Mouse (Mus musculus) liver (tissue): ENCODE results near the gene Esyt2.
"Not testable (repeated sequence)": the region's sequence is repeated elsewhere in the genome, so short reads cannot be mapped to it uniquely, and the experiment has no call there.

Experiments
- DNase-seq: peaks from one replicate; pipeline ENCODE4 v3.0.0-alpha.2; 2020; ENCODE audit warnings: mixed read lengths

Gene Esyt2

DNA sequence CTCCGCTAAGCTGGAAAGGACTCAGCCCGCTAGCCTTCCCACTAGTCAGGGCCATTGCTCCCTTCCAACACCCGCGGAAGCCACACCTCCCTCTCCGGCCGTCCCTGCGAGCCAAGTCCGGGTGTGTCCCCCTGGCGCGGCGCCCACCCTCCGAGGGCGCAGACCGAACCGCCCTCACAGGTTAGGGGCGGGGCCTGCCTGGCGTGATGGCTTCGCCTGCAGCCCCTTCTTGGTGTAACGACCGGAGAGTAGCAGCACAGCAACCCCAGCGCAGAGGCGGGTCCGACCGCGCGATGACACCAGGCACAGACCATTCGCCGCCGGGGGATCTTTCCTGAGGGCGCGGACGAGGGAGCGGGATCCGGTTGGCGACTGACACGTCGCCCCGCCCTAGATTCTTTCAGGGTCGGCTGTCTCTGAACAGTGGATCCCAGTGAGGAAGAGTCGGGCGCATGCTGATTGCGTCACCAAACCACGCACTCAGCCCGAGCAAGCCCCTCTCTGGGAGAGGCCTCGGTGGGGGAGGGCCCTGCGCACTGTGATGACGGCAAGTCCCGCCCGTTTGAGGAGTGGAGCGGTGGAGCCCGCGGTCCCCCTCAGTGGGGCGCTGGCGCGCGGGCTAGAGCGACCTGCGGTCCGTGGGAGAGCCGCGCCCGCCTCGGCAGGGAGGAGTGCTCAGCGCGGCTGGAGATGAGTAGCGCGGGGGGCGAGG lies at the start of gene Esyt2:
Gene Esyt2 (plus strand): TSS at position 544 of the 712 bp plus-strand sequence.
- DNase-seq = peak; percentile 99

DNA sequence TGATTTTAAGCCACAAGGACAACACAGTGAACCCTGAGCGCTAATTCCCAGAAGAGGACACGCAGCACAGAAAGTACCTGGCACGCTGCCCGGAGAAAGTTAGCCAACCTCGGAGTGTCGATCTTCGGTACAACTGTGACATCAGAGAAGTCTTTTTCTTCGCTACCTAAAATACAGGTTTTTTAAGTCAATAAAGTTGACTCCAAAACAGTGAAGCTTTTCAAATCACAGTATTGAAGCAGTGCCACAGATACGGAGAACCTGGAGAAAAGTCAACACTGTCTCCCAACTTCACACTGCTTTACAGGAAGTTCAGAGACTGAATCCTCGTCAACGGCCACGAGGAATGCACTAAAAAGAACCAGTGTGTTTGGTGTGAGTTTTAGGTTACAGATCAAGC lies 49.4 kb upstream of the Esyt2 start:
- peak; percentile 11 for DNase-seq

DNA sequence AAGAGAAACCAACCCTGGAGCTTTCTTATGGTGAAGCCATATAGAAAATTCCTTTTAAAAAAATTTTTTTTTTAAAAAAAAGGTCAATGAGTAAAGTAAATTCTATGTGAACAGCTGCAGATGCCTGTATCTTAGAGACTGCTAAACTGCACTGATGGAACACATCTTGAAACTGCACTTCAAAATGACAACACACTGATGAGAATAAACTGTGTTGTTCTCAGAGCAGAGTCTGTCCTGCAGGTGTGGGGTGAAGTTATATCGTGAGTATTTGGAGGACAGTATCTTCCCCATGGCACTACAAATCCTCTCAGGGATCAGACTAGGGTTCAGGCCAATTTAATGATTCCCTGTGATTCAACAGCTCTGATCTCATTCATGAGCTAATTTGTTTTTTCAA lies 48.9 kb upstream of the Esyt2 start:
- no peak for DNase-seq

DNA sequence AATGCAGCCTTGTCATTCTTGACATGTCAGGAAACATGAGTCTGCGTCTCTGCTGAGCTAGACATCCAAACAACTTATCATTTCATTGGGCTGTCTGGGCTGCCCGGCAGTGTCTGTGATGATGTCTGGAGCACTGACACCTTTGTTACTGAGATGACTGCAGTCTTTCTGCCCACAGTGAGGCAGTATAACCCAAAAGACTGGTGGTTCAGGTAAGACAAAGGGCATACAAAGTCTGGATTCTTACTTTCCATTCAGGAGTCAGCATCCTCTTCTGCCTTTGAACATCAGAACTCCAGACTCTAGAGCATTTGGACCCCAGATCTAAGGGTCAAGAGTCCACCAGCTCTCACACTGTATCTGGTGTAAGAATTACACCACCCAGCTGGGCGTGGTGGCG lies 45.6 kb upstream of the Esyt2 start:
- DNase-seq = no peak

DNA sequence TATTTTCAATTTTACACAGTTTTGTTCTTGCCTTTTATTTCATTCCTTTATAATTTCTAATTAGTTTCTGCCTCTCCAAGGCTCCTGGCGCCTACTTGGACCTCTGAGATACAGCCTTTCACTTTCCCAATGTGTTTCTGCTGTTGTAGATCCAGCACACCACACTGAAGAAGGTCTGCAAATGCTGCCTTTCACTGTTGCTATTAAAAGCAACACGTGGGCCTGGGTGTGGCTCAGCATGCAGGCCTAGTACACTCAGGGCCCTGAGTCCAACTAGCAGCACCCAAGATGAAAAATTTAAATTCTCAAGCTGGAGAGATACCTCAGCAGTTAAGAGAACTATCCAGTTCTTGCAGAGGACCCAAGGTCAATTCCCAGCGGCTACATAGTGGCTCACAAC lies 44.3 kb upstream of the Esyt2 start:
- no peak for DNase-seq

DNA sequence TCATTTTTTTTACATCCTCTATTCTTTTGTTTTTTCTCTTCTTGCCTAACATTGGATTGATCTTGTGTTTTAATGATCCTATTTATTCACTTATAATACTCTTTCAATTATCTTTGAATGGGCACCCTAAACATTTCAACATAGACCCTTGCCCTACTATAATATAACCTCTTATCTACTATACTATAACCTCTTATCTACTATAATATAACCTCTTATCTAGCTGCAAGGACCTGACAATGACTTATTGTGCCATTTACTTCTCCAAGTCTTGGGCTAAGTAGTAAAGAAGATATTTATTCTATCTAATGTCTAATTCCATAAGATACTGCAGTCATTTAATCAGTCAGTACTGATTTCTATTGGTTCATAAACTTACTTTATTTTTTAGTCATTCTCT lies 42.6 kb upstream of the Esyt2 start:
- no peak for DNase-seq

DNA sequence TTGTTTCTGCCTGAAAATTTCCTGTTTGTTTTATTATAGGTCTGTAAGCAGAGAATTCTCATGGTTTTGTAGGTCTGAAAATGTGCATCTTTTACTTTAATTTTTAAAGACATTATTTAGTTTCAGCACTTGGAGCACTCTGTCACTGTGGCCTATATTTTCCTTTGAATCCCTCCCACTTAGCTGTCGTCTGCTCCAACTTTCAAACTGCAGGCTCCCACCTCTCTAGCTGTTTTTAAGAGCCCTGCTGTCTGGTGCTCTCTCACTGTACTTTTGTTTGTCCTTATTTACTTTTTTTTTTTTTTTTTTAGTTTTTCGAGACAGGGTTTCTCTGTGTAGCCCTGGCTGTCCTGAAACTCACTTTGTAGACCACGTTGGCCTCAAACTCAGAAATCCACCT lies 42.2 kb upstream of the Esyt2 start:
- DNase-seq = no peak

DNA sequence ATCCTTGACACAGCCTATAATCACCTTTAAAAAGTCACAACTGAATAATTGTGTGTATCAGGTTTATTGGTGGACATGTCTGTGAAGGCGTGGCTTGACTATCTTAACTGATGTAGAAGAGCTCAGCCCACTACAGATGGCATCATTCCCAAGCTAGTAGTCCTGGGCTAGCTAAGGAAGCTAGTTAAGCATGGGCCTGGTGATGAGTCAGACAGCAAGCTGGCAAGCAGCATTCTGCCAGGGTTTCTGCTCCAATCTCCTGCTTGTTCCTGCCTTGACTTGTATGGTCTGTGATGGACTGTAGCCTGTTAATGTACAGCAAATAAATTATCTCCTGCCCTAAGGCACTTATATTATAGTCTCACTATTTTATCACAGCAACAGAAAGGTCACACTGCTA lies 36.4 kb upstream of the Esyt2 start:
- DNase-seq = no peak

DNA sequence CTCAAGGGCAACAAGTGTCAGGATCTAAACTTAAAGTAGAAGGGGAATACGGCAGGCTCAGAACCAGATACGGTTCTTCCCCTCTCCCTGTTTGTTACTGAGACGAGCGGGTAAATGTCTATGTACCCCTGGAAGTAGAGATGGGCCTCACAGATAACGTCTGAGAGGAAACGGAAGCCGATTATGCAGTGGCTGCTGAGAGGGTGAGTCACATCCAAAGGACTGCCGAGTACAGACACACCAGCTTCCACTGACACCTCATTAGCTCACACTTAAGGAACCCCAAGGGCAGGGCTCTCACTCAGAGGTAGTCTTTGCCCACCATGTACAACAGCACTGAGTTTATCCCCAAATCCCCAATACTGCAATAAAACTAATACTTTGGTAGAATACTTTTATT lies 26.3 kb upstream of the Esyt2 start:
- DNase-seq = no peak

DNA sequence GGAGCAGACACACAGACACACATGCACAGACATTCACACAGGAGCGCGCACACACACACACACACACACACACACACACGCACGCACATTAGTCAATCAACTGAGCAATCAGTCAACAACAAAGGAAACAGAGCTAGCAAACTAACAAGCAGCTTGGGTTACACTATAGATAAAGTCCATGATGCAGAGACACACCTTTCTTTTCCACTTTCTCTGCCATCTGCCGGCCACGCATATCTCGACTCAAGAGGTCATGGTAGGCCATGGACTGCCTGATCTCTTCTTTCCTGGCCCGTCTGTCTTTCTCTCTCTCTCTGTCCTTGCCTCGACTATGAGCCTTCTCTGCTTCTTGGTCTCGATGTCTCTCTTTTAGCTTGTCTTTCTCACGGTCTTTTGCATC lies 25.4 kb upstream of the Esyt2 start:
- no peak for DNase-seq

DNA sequence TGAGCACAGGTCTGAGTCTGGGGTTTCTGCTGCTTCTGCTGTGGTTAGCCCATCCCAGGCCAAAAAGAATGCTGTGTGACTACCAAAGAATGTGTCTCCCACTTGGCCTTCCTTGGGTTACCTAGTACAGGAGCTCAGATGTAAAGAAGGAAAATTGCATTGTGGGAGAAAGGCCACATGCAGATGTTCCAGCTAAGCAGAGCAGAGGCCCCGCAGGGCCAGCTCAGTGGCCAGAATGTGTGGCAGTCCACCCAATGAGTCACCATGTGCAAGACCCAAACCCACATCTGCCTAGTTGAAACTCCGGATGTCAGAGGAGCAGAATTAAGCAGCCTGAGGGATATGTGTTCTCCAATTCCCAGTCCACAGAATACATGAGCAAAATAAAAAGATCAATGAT lies 22.7 kb upstream of the Esyt2 start:
- no peak for DNase-seq

DNA sequence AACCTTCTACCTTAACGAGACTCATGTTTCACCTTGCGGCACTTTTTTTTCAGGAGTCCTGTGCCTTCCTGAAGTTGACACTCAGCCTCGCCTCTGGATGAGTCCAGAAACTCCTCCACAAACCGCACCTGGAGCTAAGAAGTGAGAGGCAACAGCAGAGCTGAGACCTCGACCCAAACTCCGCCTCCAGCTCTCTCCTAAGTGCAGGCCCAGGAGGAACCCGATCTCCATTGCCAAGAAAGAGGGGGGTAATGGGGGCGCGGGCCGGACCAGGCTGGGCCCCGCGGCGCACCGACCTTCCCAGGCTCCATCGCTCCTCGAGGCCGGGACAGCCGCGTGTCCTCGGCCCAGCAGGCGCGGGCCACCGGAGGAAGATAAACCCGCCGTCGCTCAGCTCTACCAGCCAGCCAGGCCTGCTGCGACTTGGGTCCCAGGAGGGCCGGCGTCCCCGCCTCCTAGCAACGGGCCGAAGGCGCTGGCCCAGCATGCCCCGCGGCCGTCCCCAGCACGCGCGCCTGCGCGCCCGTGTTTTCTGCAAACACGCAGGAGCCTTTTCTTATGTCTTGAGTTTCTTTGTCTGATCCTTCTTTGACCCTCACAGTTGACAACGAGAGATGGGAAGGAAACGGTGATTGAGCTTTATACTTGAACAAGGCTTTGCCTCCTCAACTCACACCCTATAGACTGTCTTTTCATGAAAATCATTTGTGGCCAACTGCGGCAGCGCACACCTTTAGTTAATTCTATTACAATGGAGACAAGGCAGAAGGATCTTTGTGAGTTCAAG lies 18.2 kb upstream of the Esyt2 start, which contains the start of gene Wdr60:
Gene Wdr60 (minus strand): TSS at position 468 of the 787 bp plus-strand sequence.
- DNase-seq = peak; percentile 90

DNA sequence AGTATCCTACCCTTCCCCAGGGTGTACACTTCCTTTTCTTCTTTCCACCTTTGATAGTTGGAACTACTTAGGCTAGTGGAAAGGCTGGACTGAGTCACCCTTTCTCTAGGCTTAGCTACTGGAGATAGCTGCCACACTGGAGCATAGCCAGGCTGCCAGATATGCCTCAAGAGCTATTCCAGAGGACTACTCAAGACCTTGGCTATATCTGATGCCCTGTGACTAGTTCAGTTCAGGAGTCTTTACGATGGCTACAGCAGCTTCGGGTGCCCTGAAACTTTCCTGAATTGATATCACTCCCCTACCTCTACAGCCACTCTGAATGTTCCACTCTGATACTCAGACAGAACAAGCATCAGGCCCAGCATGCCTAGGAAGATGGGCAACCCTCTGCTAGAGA lies 16.2 kb upstream of the Esyt2 start:
- DNase-seq = no peak

DNA sequence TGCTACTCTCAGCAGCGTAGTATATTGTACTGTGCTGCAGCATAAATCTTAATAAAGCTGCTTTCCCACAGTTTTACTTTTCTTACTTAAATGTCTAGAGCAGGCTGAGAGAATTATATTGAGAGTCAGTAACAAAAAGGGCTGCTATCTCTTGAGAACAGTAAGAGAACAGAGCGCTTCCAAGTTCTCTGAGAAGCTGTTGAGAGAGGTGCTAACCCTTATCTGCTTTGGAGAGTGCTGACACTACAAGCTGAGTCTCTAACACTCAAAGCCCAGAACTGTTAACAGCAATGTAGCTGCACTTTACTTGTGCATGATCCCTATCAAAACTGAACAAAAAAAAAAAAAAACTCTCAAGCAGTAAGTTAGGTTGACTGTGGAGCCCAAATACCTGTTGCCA lies 15.7 kb upstream of the Esyt2 start:
- DNase-seq = no peak

DNA sequence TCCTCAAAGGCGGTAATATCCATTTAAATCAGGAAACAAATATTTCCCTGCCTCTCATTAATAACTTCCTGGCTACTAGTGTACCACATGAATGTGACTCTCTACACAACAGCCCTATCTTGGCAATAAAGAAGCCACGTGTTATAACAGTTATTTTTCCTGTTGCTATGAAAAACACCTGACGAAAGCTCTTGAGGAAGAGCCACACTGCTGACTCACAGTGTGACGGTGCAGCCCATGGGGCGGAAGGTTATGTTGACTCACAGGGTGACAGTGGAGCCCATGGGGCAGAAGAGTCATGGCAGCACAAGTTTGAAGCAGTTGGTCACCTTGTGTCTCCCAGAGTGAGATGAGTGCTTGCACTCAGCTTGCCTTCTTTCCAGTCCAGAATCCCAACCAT lies 11.5 kb upstream of the Esyt2 start:
- DNase-seq = peak; percentile 57

DNA sequence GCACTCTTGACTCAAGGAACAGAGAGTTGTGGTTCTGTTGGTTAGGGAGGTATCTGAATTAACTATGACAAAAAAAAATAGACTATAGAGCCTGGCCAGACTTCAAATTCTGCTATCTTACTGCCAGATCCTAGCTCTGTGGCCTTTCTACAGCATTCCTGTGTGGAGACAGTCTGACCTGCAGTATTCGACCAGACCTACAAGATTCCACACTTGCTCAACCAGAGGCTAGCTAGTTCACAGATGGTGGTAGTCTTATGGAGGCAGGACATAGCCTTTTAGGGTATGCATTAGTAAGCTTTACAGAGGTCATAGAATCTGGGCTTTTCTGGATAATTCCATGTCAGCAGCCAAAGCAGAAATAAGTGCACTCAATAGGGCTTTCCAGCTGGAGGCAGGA lies 10.5 kb upstream of the Esyt2 start:
- DNase-seq = no peak

DNA sequence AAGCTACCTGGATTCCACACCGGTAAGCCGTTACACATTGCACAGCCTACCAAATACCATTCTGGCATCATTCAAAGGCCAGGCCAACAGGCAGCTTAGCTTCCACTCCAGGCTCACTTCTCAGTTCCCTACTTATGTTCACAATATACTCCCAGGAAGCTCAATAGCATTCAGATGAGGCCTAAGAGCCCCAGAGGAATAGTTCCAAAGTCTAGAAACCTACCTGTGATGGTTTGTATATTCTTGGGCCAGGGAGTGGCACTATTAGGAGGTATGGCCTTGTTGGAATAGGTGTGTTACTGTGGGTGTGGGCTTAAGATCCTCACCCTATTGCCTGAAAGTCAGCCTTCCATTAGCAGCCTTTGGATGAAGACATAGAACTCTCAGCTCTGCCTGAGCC lies 9.9 kb upstream of the Esyt2 start:
- DNase-seq = no peak

DNA sequence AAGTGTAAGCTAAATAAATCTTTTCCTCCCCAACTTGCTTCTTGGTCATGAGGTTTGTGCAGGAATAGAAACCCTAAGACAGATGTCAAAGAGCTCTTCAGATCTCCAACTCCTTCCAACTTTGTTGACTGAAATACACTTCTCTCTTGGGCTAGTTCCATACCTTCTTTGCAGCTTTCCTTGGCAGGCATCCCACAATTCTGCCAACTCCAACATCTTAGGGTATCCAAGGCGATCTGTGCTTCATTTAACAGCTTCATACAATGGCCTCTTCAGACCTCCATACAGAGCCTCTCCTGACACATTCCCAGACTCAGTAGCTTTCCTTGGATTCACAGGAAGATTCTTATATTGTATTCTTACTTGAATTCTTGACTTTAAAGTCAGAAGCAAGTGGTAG lies 7.3 kb upstream of the Esyt2 start:
- DNase-seq = no peak

DNA sequence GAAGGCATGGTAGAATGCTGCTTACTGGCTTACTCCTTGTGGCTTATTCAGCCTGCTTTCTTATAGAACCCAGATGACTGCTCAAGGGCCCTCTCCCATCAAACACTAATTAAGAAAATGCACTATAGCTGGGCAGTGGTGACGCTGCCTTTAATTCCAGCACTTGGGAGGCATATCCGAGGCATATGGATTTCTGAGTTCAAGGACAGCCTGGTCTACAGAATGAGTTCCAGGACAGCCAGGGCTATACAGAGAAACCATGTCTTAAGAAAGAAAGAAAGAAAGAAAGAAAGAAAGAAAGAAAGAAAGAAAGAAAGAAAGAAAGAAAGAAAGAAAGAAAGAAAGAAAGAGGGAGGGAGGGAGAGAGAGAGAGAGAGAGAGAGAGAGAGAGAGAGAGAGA lies 5.9 kb upstream of the Esyt2 start, which contains the start of gene Gm11027:
Gene Gm11027 (plus strand): TSS at position 301 of the 400 bp plus-strand sequence.
- DNase-seq = not testable (repeated sequence)

DNA sequence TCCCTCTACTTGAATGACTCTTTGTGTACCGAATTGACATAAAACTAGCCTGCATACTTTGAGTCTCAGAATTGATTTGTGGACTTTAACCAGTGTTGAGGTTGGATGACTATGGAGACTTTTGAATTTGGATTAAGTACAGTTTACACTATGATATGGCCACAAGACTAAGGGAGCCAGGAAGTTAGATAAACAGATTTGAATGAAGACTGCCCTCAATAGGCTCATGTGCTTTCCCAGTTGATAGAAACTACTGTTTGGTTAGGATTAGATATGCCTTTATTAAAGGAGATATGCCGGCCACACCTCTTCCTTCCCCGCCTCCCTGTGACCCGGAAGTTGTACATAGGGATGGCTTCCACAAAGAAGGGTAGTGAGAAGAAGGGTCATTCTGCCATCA lies 5.4 kb upstream of the Esyt2 start:
- DNase-seq = no peak

DNA sequence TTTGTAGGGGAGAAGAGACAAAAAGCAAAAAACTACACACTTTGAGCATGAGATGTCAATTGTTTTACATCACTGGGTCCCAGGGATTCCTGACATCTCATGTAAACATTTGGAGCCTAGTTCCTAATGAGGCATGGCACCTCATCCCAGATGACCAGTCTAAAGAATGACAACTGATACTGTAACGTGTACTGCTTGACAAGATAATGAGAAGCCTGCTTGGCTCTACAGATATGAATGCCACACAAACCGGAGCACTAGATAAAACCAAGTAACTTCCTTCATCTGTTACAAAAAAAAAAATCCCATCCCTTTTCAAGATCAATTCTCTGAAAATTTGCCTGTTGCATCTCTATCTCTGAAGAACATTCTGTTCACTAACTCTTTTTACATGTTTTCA lies 4.0 kb upstream of the Esyt2 start:
- peak; percentile 29 for DNase-seq

DNA sequence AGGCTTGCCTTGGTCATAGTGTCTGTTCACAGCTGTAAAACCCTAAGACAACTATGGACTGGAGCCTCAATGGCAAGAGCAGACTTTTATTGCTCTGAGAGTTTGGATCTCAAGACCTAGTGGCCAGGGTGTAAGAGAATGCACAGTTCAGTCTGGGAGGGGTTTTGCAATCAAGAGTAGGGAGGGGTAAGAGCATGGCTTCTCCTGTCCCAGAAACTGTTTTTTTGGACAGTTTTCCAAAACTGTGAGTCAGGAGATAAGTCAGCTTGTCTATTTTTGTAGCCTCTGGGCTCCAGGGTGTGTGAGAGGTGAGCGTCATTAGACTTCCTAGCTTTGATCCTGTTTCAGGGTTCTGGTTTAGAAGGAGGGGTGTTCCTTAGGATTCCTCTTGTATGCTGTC lies 2.5 kb upstream of the Esyt2 start:
- no peak for DNase-seq

DNA sequence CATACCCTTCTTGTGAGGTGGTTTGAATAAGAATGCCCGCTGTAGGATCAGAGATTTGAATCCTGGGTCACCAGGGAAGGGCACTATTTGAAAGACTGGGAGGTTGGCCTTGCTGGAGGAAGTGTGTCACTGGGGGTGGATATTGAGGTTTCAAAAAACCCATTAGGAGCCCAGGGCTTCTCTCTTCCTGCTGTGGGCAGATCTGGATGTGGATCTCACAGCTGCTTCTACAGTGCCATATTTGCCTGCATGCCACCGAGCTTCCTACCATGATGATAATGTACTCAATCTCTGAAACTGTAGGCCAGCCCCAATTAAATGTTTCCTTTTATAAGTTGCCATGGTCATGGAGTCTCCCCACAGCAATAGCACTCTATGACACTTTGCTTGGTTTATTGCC lies 1.8 kb upstream of the Esyt2 start:
- DNase-seq = no peak

DNA sequence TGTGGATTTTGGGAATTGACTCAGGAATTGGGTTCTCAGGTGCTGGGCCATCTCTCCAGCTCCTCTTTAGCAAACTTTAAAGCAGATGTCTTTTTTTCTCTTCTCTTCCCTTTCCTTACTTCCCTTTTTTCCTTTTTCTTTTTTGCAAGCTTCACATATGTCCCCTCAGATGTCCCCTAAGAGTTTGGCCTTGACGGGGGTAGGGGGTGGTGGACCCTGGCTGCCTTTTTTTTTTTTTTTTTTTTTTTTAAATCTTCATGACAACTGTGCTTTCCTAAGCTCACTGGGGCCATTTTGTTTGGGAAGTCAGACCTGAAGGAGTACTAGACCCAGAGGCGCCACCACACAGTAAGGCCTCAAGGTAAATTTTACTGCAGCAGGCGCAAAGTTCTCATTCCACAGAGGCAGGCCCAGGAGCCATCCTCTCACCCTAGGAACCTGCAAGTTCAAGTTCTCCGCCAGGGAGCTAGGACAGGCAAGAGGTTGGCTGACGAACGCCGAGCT lies 795 bp upstream of the Esyt2 start:
- DNase-seq = no peak
